In genomic region chr8:122935118-122935517, GRCm38 (mm10) we compare ENCODE assay signal across 23 mouse cellular contexts.
DNase-seq lines count a peak whose midpoint lies in the region; ATAC-seq and TF ChIP-seq lines count a peak whose summit lies in the region.
"Had no signal": no experiment of that assay in that cellular context is flagged by ENCODE, and none has a peak within 500 bp of the region (broad histone marks: within the 10 kb centered on the region; RNA-seq: fewer than 3 reads in every experiment).

No protein-coding gene starts in this region.

- ATAC-seq in hindbrain, embryonic 14.5 days (ENCODE audit: low FRiP score), result no peak
- no peak for ATAC-seq in hindbrain, postnatal 0 days
- ATAC-seq in forebrain, embryonic 16.5 days, result no peak
- ATAC-seq: midbrain, embryonic 13.5 days had no signal

- 0 out of 2 replicates have a peak overlapping the region, but pooled peaks have one; percentile 29 for H3K9ac ChIP-seq in hindbrain, embryonic 14.5 days
- H3K9ac ChIP-seq in hindbrain, postnatal 0 days (replicated peaks; ENCODE audit: low read length), result no peak overlapping the region
- no peak overlapping the region; the same call in 1 of the 2 replicates for H3K9ac ChIP-seq in forebrain, embryonic 16.5 days (replicated peaks; ENCODE audit: low read depth, low read length)
- H3K9ac ChIP-seq: heart, embryonic 13.5 days; kidney, embryonic 15.5 days; liver, embryonic 13.5 days; midbrain, embryonic 13.5 days had no signal

- 34% methylated on average over 1 of the region's 1 CpGs for WGBS in hindbrain, embryonic 14.5 days
- WGBS in hindbrain, postnatal 0 days, result 49% methylated on average over 1 of the region's 1 CpGs
- WGBS in forebrain, embryonic 16.5 days, result 53% methylated on average over 1 of the region's 1 CpGs

- no peaks in the 10 kb centered on the region for H3K27me3 ChIP-seq in hindbrain, embryonic 14.5 days (ENCODE audit: control insufficient read depth, insufficient read depth, low read length)
- H3K27me3 ChIP-seq in hindbrain, postnatal 0 days (ENCODE audit: insufficient read depth, low read length), result no peaks in the 10 kb centered on the region
- H3K27me3 ChIP-seq in forebrain, embryonic 16.5 days (replicated peaks; ENCODE audit: control insufficient read depth, insufficient read depth, low read length), result no peaks in the 10 kb centered on the region
- H3K27me3 ChIP-seq: heart, embryonic 13.5 days; kidney, embryonic 15.5 days; liver, embryonic 13.5 days; midbrain, embryonic 13.5 days had no signal

- no peak overlapping the region for H3K4me2 ChIP-seq in hindbrain, embryonic 14.5 days (replicated peaks)
- H3K4me2 ChIP-seq in hindbrain, postnatal 0 days (ENCODE audit: low read depth, low read length), result no peak overlapping the region
- no peak overlapping the region for H3K4me2 ChIP-seq in forebrain, embryonic 16.5 days (ENCODE audit: low read length)
- H3K4me2 ChIP-seq: heart, embryonic 13.5 days; kidney, embryonic 15.5 days; liver, embryonic 13.5 days; midbrain, embryonic 13.5 days had no signal

- peak overlapping the region; percentile 58 for H3K27ac ChIP-seq in hindbrain, embryonic 14.5 days
- H3K27ac ChIP-seq in hindbrain, postnatal 0 days, result no peak overlapping the region
- peak overlapping the region; percentile 65 for H3K27ac ChIP-seq in forebrain, embryonic 16.5 days (ENCODE audit: low read length)
- H3K27ac ChIP-seq: heart, embryonic 13.5 days; kidney, embryonic 15.5 days; left cerebral cortex, adult 2 months; liver, embryonic 13.5 days; stomach, postnatal 0 days had no signal

- peaks cover 50% of the 10 kb centered on the region for H3K4me1 ChIP-seq in hindbrain, embryonic 14.5 days (replicated peaks; ENCODE audit: control insufficient read depth, insufficient read depth, low read length)
- peaks cover 9% of the 10 kb centered on the region; the same call in 1 of the 2 replicates for H3K4me1 ChIP-seq in hindbrain, postnatal 0 days (ENCODE audit: insufficient read depth, low read length)
- H3K4me1 ChIP-seq in forebrain, embryonic 16.5 days (replicated peaks; ENCODE audit: control insufficient read depth, insufficient read depth, low read length), result peaks cover 48% of the 10 kb centered on the region

- H3K36me3 ChIP-seq in hindbrain, embryonic 14.5 days (replicated peaks; ENCODE audit: control insufficient read depth, insufficient read depth), result no peaks in the 10 kb centered on the region
- no peaks in the 10 kb centered on the region for H3K36me3 ChIP-seq in hindbrain, postnatal 0 days (ENCODE audit: insufficient read depth, low read length)
- H3K36me3 ChIP-seq in forebrain, embryonic 16.5 days (ENCODE audit: control insufficient read depth, insufficient read depth), result no peaks in the 10 kb centered on the region
- H3K36me3 ChIP-seq: heart, embryonic 13.5 days; kidney, embryonic 15.5 days; midbrain, embryonic 13.5 days had no signal

- DNase-seq in cerebellum, adult 11 months, result peak; percentile 46
- DNase-seq in cerebellum, adult 8-10 months, result no peak
- no peak for DNase-seq in hindbrain, embryonic 14.5 days (ENCODE audit: low spot score)
- DNase-seq in hindbrain, postnatal 0 days (ENCODE audit: low spot score), result no peak
- DNase-seq in brain, adult 2 months (ENCODE audit: low read depth, low spot score), result peak; percentile 86
- no peak for DNase-seq in right cerebral cortex, adult 18-20 months
- DNase-seq in kidney, postnatal 25 days, result no peak
- DNase-seq: adrenal gland, postnatal 10 days; gastrocnemius, postnatal 25 days; heart, adult 18-20 months; heart, postnatal 14 days; kidney, adult 11 months; kidney, postnatal 4 days; layer of hippocampus, adult 9-11 months; liver, embryonic 13.5 days; lung, adult 2 months; lung, postnatal 14 days had no signal

- no peaks in the 10 kb centered on the region for H3K9me3 ChIP-seq in hindbrain, embryonic 14.5 days (ENCODE audit: control insufficient read depth, low read length)
- H3K9me3 ChIP-seq in hindbrain, postnatal 0 days (ENCODE audit: low read length), result no peaks in the 10 kb centered on the region
- H3K9me3 ChIP-seq in forebrain, embryonic 16.5 days (ENCODE audit: control insufficient read depth, low read length), result no peaks in the 10 kb centered on the region
- H3K9me3 ChIP-seq: heart, embryonic 13.5 days; kidney, embryonic 15.5 days; liver, embryonic 13.5 days; midbrain, embryonic 13.5 days had no signal

- H3K4me3 ChIP-seq in hindbrain, embryonic 14.5 days (replicated peaks; ENCODE audit: low read length), result no peak overlapping the region
- no peak overlapping the region for H3K4me3 ChIP-seq in hindbrain, postnatal 0 days (ENCODE audit: low read length)
- no peak overlapping the region for H3K4me3 ChIP-seq in forebrain, embryonic 16.5 days (replicated peaks; ENCODE audit: low read length)
- H3K4me3 ChIP-seq: heart, embryonic 13.5 days; kidney, embryonic 15.5 days; left cerebral cortex, adult 2 months; liver, embryonic 13.5 days; midbrain, embryonic 13.5 days had no signal

- no peak for TF ChIP-seq CTCF in hindbrain, postnatal 0 days (IDR thresholded peaks at IDR 0.05; ENCODE audit: low read depth)

Comparison
In these comparisons a context has a peak if more than half of its experiments do, and no peak if none do; other contexts are left out.
1. DNase-seq: peak in cerebellum, adult 11 months (single experiment) and brain, adult 2 months (single experiment); none in cerebellum, adult 8-10 months (single experiment), hindbrain, embryonic 14.5 days (single experiment), hindbrain, postnatal 0 days (single experiment), right cerebral cortex, adult 18-20 months (single experiment) and kidney, postnatal 25 days (0 of 2).